Mouse (Mus musculus): ENCODE results near the gene Ppp2r5a. TPM values are rescaled to one million over a fixed set of nuclear protein-coding genes. Genes with fewer than 3 reads are reported as not detected.

Ppp2r5a gene
- polyA plus RNA-seq, 1 experiment from 2014 or later = 13.1 TPM

- no peak for DNase-seq (ENCODE audit: low spot score)
- no peaks in the 10 kb centered on the region for H3K36me3 ChIP-seq (ENCODE audit: control insufficient read depth, insufficient read depth, low read length)
- 72% methylated on average over 1 of the region's 1 CpGs for WGBS
These were observed 46.1 kb downstream of the Ppp2r5a start for GRCm38 (mm10) chr1:191356936-191357335.

GRCm38 (mm10) chr1:191353836-191354235, 49.2 kb downstream of the Ppp2r5a start:
- DNase-seq (ENCODE audit: low spot score) (no peak), ATAC-seq (ENCODE audit: low FRiP score) (no peak)
- H3K4me1 ChIP-seq (replicated peaks; ENCODE audit: control insufficient read depth, insufficient read depth, low read length) = no peaks in the 10 kb centered on the region
- no peak overlapping the region for H3K4me3 ChIP-seq (ENCODE audit: low read depth, low read length)
- 57% methylated on average over 4 of the region's 4 CpGs for WGBS
- no peaks in the 10 kb centered on the region for H3K27me3 ChIP-seq (ENCODE audit: control insufficient read depth, insufficient read depth, low read length)
- H3K4me2 ChIP-seq (replicated peaks; ENCODE audit: low read depth, low read length) = no peak overlapping the region
- peaks cover 3% of the 10 kb centered on the region; the same call in 1 of the 2 replicates for H3K36me3 ChIP-seq (ENCODE audit: control insufficient read depth, insufficient read depth, low read length)
- H3K9ac ChIP-seq (ENCODE audit: low read depth, low read length) = no peak overlapping the region
- H3K9me3 ChIP-seq (ENCODE audit: control insufficient read depth, low read length) = no peaks in the 10 kb centered on the region
- no peak overlapping the region for H3K27ac ChIP-seq (ENCODE audit: low read depth, low read length)

More at GRCm38 (mm10) chr1:191356936-191357335, 46.1 kb downstream of the Ppp2r5a start:
- H3K27me3 ChIP-seq (ENCODE audit: control insufficient read depth, insufficient read depth, low read length) = no peaks in the 10 kb centered on the region
- no peaks in the 10 kb centered on the region for H3K4me1 ChIP-seq (replicated peaks; ENCODE audit: control insufficient read depth, insufficient read depth, low read length)
- no peak for ATAC-seq (ENCODE audit: low FRiP score)
- no peaks in the 10 kb centered on the region for H3K9me3 ChIP-seq (ENCODE audit: control insufficient read depth, low read length)
- no peak overlapping the region for H3K4me2 ChIP-seq (replicated peaks; ENCODE audit: low read depth, low read length)
- no peak overlapping the region for H3K9ac ChIP-seq (ENCODE audit: low read depth, low read length)
- no peak overlapping the region for H3K27ac ChIP-seq (ENCODE audit: low read depth, low read length)
- H3K4me3 ChIP-seq (ENCODE audit: low read depth, low read length) = no peak overlapping the region

GRCm38 (mm10) chr1:191352786-191353488, 50.1 kb downstream of the Ppp2r5a start:
- peaks cover 3% of the 10 kb centered on the region; the same call in 1 of the 2 replicates for H3K36me3 ChIP-seq (ENCODE audit: control insufficient read depth, insufficient read depth, low read length)
- no peak overlapping the region for H3K4me2 ChIP-seq (replicated peaks; ENCODE audit: low read depth, low read length)
- ATAC-seq (ENCODE audit: low FRiP score) (no peak), DNase-seq (ENCODE audit: low spot score) (peak; percentile 76)
- WGBS = 68% methylated on average over 14 of the region's 14 CpGs
- H3K27me3 ChIP-seq (ENCODE audit: control insufficient read depth, insufficient read depth, low read length) = no peaks in the 10 kb centered on the region
- no peaks in the 10 kb centered on the region for H3K4me1 ChIP-seq (replicated peaks; ENCODE audit: control insufficient read depth, insufficient read depth, low read length)
- no peak overlapping the region for H3K9ac ChIP-seq (ENCODE audit: low read depth, low read length)
- H3K9me3 ChIP-seq (ENCODE audit: control insufficient read depth, low read length) = no peaks in the 10 kb centered on the region
- H3K4me3 ChIP-seq (ENCODE audit: low read depth, low read length) = no peak overlapping the region
- H3K27ac ChIP-seq (ENCODE audit: low read depth, low read length) = no peak overlapping the region

- ATAC-seq (ENCODE audit: low FRiP score) = no peak
- peaks cover 3% of the 10 kb centered on the region; the same call in 1 of the 2 replicates for H3K36me3 ChIP-seq (ENCODE audit: control insufficient read depth, insufficient read depth, low read length)
These were observed 52.7 kb downstream of the Ppp2r5a start for GRCm38 (mm10) chr1:191350355-191350754.

GRCm38 (mm10) chr1:191349486-191350037, 53.5 kb downstream of the Ppp2r5a start:
- Histone ChIP-seq H3K9me3 (ENCODE audit: control insufficient read depth, low read length) (no peaks in the 10 kb centered on the region), H3K4me2 (replicated peaks; ENCODE audit: low read depth, low read length) (no peak overlapping the region), H3K4me3 (ENCODE audit: low read depth, low read length) (no peak overlapping the region), H3K9ac (ENCODE audit: low read depth, low read length) (no peak overlapping the region), H3K4me1 (replicated peaks; ENCODE audit: control insufficient read depth, insufficient read depth, low read length) (no peaks in the 10 kb centered on the region), H3K27ac (ENCODE audit: low read depth, low read length) (no peak overlapping the region), H3K36me3 (ENCODE audit: control insufficient read depth, insufficient read depth, low read length) (peaks cover 3% of the 10 kb centered on the region; the same call in 1 of the 2 replicates), H3K27me3 (ENCODE audit: control insufficient read depth, insufficient read depth, low read length) (no peaks in the 10 kb centered on the region)
- 91% methylated on average over 23 of the region's 23 CpGs for WGBS
- no peak for DNase-seq (ENCODE audit: low spot score)
- no peak for ATAC-seq (ENCODE audit: low FRiP score)

More at GRCm38 (mm10) chr1:191350355-191350754, 52.7 kb downstream of the Ppp2r5a start:
- Histone ChIP-seq H3K4me2 (replicated peaks; ENCODE audit: low read depth, low read length) (no peak overlapping the region), H3K4me3 (ENCODE audit: low read depth, low read length) (no peak overlapping the region), H3K9ac (ENCODE audit: low read depth, low read length) (no peak overlapping the region), H3K27ac (ENCODE audit: low read depth, low read length) (no peak overlapping the region), H3K4me1 (replicated peaks; ENCODE audit: control insufficient read depth, insufficient read depth, low read length) (no peaks in the 10 kb centered on the region), H3K27me3 (ENCODE audit: control insufficient read depth, insufficient read depth, low read length) (no peaks in the 10 kb centered on the region), H3K9me3 (ENCODE audit: control insufficient read depth, low read length) (no peaks in the 10 kb centered on the region)
- WGBS = 97% methylated on average over 5 of the region's 5 CpGs
- DNase-seq (ENCODE audit: low spot score) = no peak

GRCm38 (mm10) chr1:191348996-191349395, 54.1 kb downstream of the Ppp2r5a start:
- Histone ChIP-seq H3K4me1 (replicated peaks; ENCODE audit: control insufficient read depth, insufficient read depth, low read length) (no peaks in the 10 kb centered on the region), H3K27ac (ENCODE audit: low read depth, low read length) (no peak overlapping the region), H3K4me2 (replicated peaks; ENCODE audit: low read depth, low read length) (no peak overlapping the region), H3K36me3 (ENCODE audit: control insufficient read depth, insufficient read depth, low read length) (peaks cover 3% of the 10 kb centered on the region; the same call in 1 of the 2 replicates), H3K4me3 (ENCODE audit: low read depth, low read length) (no peak overlapping the region), H3K9ac (ENCODE audit: low read depth, low read length) (no peak overlapping the region), H3K27me3 (ENCODE audit: control insufficient read depth, insufficient read depth, low read length) (no peaks in the 10 kb centered on the region), H3K9me3 (ENCODE audit: control insufficient read depth, low read length) (no peaks in the 10 kb centered on the region)
- WGBS = 82% methylated on average over 5 of the region's 5 CpGs
- ATAC-seq (ENCODE audit: low FRiP score) (no peak), DNase-seq (ENCODE audit: low spot score) (no peak)

GRCm38 (mm10) chr1:191348592-191348991, 54.5 kb downstream of the Ppp2r5a start:
- no peak overlapping the region for H3K27ac ChIP-seq (ENCODE audit: low read depth, low read length)
- H3K9ac ChIP-seq (ENCODE audit: low read depth, low read length) = no peak overlapping the region
- H3K4me2 ChIP-seq (replicated peaks; ENCODE audit: low read depth, low read length) = no peak overlapping the region
- WGBS = 87% methylated on average over 2 of the region's 2 CpGs
- H3K27me3 ChIP-seq (ENCODE audit: control insufficient read depth, insufficient read depth, low read length) = no peaks in the 10 kb centered on the region
- H3K4me1 ChIP-seq (replicated peaks; ENCODE audit: control insufficient read depth, insufficient read depth, low read length) = no peaks in the 10 kb centered on the region
- no peak for ATAC-seq (ENCODE audit: low FRiP score)
- H3K4me3 ChIP-seq (ENCODE audit: low read depth, low read length) = no peak overlapping the region
- no peak for DNase-seq (ENCODE audit: low spot score)
- no peaks in the 10 kb centered on the region for H3K9me3 ChIP-seq (ENCODE audit: control insufficient read depth, low read length)
- H3K36me3 ChIP-seq (ENCODE audit: control insufficient read depth, insufficient read depth, low read length) = peaks cover 3% of the 10 kb centered on the region; the same call in 1 of the 2 replicates

- Histone ChIP-seq H3K4me3 (ENCODE audit: low read depth, low read length) (no peak overlapping the region), H3K4me2 (replicated peaks; ENCODE audit: low read depth, low read length) (no peak overlapping the region), H3K9ac (ENCODE audit: low read depth, low read length) (no peak overlapping the region), H3K4me1 (replicated peaks; ENCODE audit: control insufficient read depth, insufficient read depth, low read length) (no peaks in the 10 kb centered on the region), H3K27me3 (ENCODE audit: control insufficient read depth, insufficient read depth, low read length) (no peaks in the 10 kb centered on the region), H3K36me3 (ENCODE audit: control insufficient read depth, insufficient read depth, low read length) (peaks cover 6% of the 10 kb centered on the region; the same call in 1 of the 2 replicates), H3K9me3 (ENCODE audit: control insufficient read depth, low read length) (no peaks in the 10 kb centered on the region), H3K27ac (ENCODE audit: low read depth, low read length) (no peak overlapping the region)
- no peak for DNase-seq (ENCODE audit: low spot score)
- WGBS = 93% methylated on average over 8 of the region's 8 CpGs
- no peak for ATAC-seq (ENCODE audit: low FRiP score)
These were observed 55.5 kb downstream of the Ppp2r5a start for GRCm38 (mm10) chr1:191347602-191348001.

- no peaks in the 10 kb centered on the region for H3K4me1 ChIP-seq (replicated peaks; ENCODE audit: control insufficient read depth, insufficient read depth, low read length)
- ATAC-seq (ENCODE audit: low FRiP score) (no peak), DNase-seq (ENCODE audit: low spot score) (no peak)
- no peaks in the 10 kb centered on the region for H3K9me3 ChIP-seq (ENCODE audit: control insufficient read depth, low read length)
- no peak overlapping the region for H3K27ac ChIP-seq (ENCODE audit: low read depth, low read length)
- H3K9ac ChIP-seq (ENCODE audit: low read depth, low read length) = no peak overlapping the region
- H3K27me3 ChIP-seq (ENCODE audit: control insufficient read depth, insufficient read depth, low read length) = no peaks in the 10 kb centered on the region
- H3K4me2 ChIP-seq (replicated peaks; ENCODE audit: low read depth, low read length) = no peak overlapping the region
- H3K4me3 ChIP-seq (ENCODE audit: low read depth, low read length) = no peak overlapping the region
- peaks cover 18% of the 10 kb centered on the region for H3K36me3 ChIP-seq (ENCODE audit: control insufficient read depth, insufficient read depth, low read length)
- WGBS = 89% methylated on average over 4 of the region's 4 CpGs
These were observed 62.5 kb downstream of the Ppp2r5a start for GRCm38 (mm10) chr1:191340530-191340929.
